Mouse (Mus musculus) C2C12 (cell line): ENCODE results near the gene Arhgap31. TPM values are rescaled to one million over a fixed set of nuclear protein-coding genes. Genes with fewer than 3 reads are reported as not detected.

Experiments
- H3K27me3 ChIP-seq: one replicate; pipeline ENCODE4 v1.6.1; 2011; ENCODE audit not compliant: control insufficient read depth, insufficient read depth, insufficient read length
- H3K36me3 ChIP-seq: one replicate; pipeline ENCODE4 v1.6.1; 2011; ENCODE audit not compliant: control insufficient read depth, insufficient read depth
- H3K4me3 ChIP-seq: one replicate; pipeline ENCODE4 v1.5.1; 2011; ENCODE audit warnings: mild to moderate bottlenecking, control low read depth; ENCODE audit not compliant: poor library complexity, insufficient read depth, severe bottlenecking
- H3K79me2 ChIP-seq: one replicate; pipeline ENCODE4 v1.6.1; 2011; ENCODE audit not compliant: control insufficient read depth, insufficient read depth
- H3K79me3 ChIP-seq: one replicate; pipeline ENCODE4 v1.6.1; 2011; ENCODE audit warnings: low read depth, control low read depth
- H3ac ChIP-seq: one replicate; pipeline ENCODE3; 2011; ENCODE audit warnings: low read depth; ENCODE audit not compliant: control insufficient read depth, insufficient read length
- CEBPB ChIP-seq: IDR thresholded peaks from one replicate; pipeline ENCODE4 v1.6.1; 2011; ENCODE audit warnings: low read depth, mild to moderate bottlenecking, control low read depth, moderate library complexity
- CTCF ChIP-seq: IDR thresholded peaks from one replicate; pipeline ENCODE4 v1.5.1; 2011; ENCODE audit not compliant: control insufficient read depth, insufficient read depth, insufficient read length
- FOSL1 ChIP-seq: IDR thresholded peaks from one replicate; pipeline ENCODE4 v1.8.0; 2011; ENCODE audit warnings: mild to moderate bottlenecking, low read length; ENCODE audit not compliant: poor library complexity, insufficient read depth, severe bottlenecking
- MAX ChIP-seq: IDR thresholded peaks from one replicate; pipeline ENCODE4 v1.6.1; 2011; ENCODE audit warnings: mild to moderate bottlenecking, control low read depth
- MYOD1 ChIP-seq: IDR thresholded peaks from one replicate; pipeline ENCODE4 v1.6.1; 2011; ENCODE audit warnings: low read depth; ENCODE audit not compliant: control insufficient read depth, insufficient read length
- MYOG ChIP-seq: IDR thresholded peaks from one replicate; pipeline ENCODE4 v1.6.1; 2011; ENCODE audit not compliant: control insufficient read depth, insufficient read length; ENCODE audit errors: extremely low read depth
- USF1 ChIP-seq: IDR thresholded peaks from one replicate; pipeline ENCODE4 v1.6.1; 2011; ENCODE audit warnings: low read depth, mild to moderate bottlenecking, control low read depth, moderate library complexity
- polyA plus RNA-seq: library from polyadenylated mRNA; unstranded; fragments of >200 nt; fragmentation: generic; extraction: Trizol; gene quantifications from one replicate; pipeline ENCODE4 v1.2.1, GENCODE M21; 2012; ENCODE audit warnings: missing spikeins

The Arhgap31 gene
- polyA plus RNA-seq, 1 experiment, result 15.7 TPM

GRCm38 (mm10) chr16:38609092-38609491, 104.0 kb downstream of the Arhgap31 start:
- peaks cover 93% of the 10 kb centered on the region for H3K36me3 ChIP-seq
- no peak for TF ChIP-seq USF1
- no peak for TF ChIP-seq FOSL1
- TF ChIP-seq MYOG, result no peak
- no peak for TF ChIP-seq MAX
- no peak for TF ChIP-seq CTCF
- TF ChIP-seq CEBPB, result no peak
- no peak for TF ChIP-seq MYOD1

GRCm38 (mm10) chr16:38608687-38609086, 104.4 kb downstream of the Arhgap31 start:
- Histone ChIP-seq H3K36me3 (peaks cover 93% of the 10 kb centered on the region), H3K4me3 (no peak overlapping the region), H3K79me2 (no peaks in the 10 kb centered on the region), H3K27me3 (no peaks in the 10 kb centered on the region), H3ac (no peak overlapping the region), H3K79me3 (no peaks in the 10 kb centered on the region)
- TF ChIP-seq MYOG (no peak), MAX (no peak), MYOD1 (no peak), FOSL1 (no peak), CTCF (no peak), USF1 (no peak), CEBPB (no peak)

More at GRCm38 (mm10) chr16:38609092-38609491, 104.0 kb downstream of the Arhgap31 start:
- H3K27me3 ChIP-seq, result no peaks in the 10 kb centered on the region
- no peaks in the 10 kb centered on the region for H3K79me2 ChIP-seq
- H3K4me3 ChIP-seq, result no peak overlapping the region
- H3ac ChIP-seq, result no peak overlapping the region
- no peaks in the 10 kb centered on the region for H3K79me3 ChIP-seq

GRCm38 (mm10) chr16:38606509-38606908, 106.6 kb downstream of the Arhgap31 start:
- Histone ChIP-seq H3K4me3 (no peak overlapping the region), H3K36me3 (peaks cover 88% of the 10 kb centered on the region)
- TF ChIP-seq USF1 (no peak), MYOG (no peak), CEBPB (no peak)

GRCm38 (mm10) chr16:38602989-38603804, 109.9 kb downstream of the Arhgap31 start:
- H3K36me3 ChIP-seq, result peaks cover 79% of the 10 kb centered on the region
- H3K79me2 ChIP-seq, result no peaks in the 10 kb centered on the region
- H3K4me3 ChIP-seq, result no peak overlapping the region
- TF ChIP-seq MYOD1, result no peak
- TF ChIP-seq MAX, result no peak
- no peak for TF ChIP-seq CEBPB
- no peak for TF ChIP-seq CTCF
- no peak overlapping the region for H3ac ChIP-seq
- no peaks in the 10 kb centered on the region for H3K79me3 ChIP-seq
- no peaks in the 10 kb centered on the region for H3K27me3 ChIP-seq

More at GRCm38 (mm10) chr16:38606509-38606908, 106.6 kb downstream of the Arhgap31 start:
- H3K27me3 ChIP-seq, result no peaks in the 10 kb centered on the region
- H3K79me2 ChIP-seq, result no peaks in the 10 kb centered on the region
- no peaks in the 10 kb centered on the region for H3K79me3 ChIP-seq
- H3ac ChIP-seq, result no peak overlapping the region

- peaks cover 48% of the 10 kb centered on the region for H3K36me3 ChIP-seq
- TF ChIP-seq MYOD1 (no peak), CTCF (no peak), CEBPB (no peak), MAX (no peak), MYOG (no peak), FOSL1 (no peak), USF1 (no peak)
- H3K79me3 ChIP-seq, result no peaks in the 10 kb centered on the region
- no peaks in the 10 kb centered on the region for H3K27me3 ChIP-seq
- no peak overlapping the region for H3ac ChIP-seq
- no peaks in the 10 kb centered on the region for H3K79me2 ChIP-seq
- no peak overlapping the region for H3K4me3 ChIP-seq
Observed at GRCm38 (mm10) chr16:38598986-38599680, 113.9 kb downstream of the Arhgap31 start.

- no peaks in the 10 kb centered on the region for H3K27me3 ChIP-seq
- H3K79me3 ChIP-seq, result no peaks in the 10 kb centered on the region
- TF ChIP-seq CTCF, result no peak
- TF ChIP-seq MYOG, result no peak
- TF ChIP-seq USF1, result no peak
- no peak for TF ChIP-seq MAX
- no peak for TF ChIP-seq CEBPB
- TF ChIP-seq MYOD1, result no peak
- no peak for TF ChIP-seq FOSL1
- no peak overlapping the region for H3ac ChIP-seq
- H3K4me3 ChIP-seq, result no peak overlapping the region
- no peaks in the 10 kb centered on the region for H3K79me2 ChIP-seq
- peaks cover 37% of the 10 kb centered on the region for H3K36me3 ChIP-seq
Observed at GRCm38 (mm10) chr16:38596651-38597050, 116.4 kb downstream of the Arhgap31 start.
